11 mouse cellular contexts compared by ENCODE assay signal in the genomic region with DNA sequence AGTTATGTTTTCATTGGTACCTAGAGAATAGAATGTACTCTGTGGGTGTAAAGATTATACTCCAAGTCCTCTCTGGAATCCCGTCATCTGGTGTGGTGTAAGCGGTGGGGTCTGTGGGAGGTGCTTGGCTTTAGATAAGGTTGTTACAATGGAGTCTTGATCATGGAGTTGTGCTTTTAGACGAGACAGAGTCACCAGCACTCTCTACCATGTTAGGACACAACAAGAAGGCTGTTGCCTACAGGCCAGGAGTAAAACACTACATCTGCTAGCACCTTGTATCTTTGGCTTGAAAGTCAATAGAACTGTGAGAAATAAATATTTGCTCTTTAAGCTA. TPM values are rescaled to one million over a fixed set of nuclear protein-coding genes. Genes with fewer than 3 reads are reported as not detected.
DNase-seq lines count a peak whose midpoint lies in the region; ATAC-seq and TF ChIP-seq lines count a peak whose summit lies in the region.
"Had no signal": no experiment of that assay in that cellular context is flagged by ENCODE, and none has a peak within 500 bp of the region (broad histone marks: within the 10 kb centered on the region; RNA-seq: fewer than 3 reads in every experiment).

No protein-coding gene starts in this region.

- H3K27me3 ChIP-seq in heart, embryonic 15.5 days = no peaks in the 10 kb centered on the region
- H3K27me3 ChIP-seq in lung, postnatal 0 days (replicated peaks; ENCODE audit: insufficient read depth, low read length) = no peaks in the 10 kb centered on the region
- no peaks in the 10 kb centered on the region for H3K27me3 ChIP-seq in intestine, embryonic 16.5 days (replicated peaks; ENCODE audit: control insufficient read depth, insufficient read depth, low read length)
- no peaks in the 10 kb centered on the region for H3K27me3 ChIP-seq in neural tube, embryonic 14.5 days (ENCODE audit: control insufficient read depth, insufficient read depth, low read length)

- H3K27ac ChIP-seq in heart, embryonic 15.5 days = peak overlapping the region; percentile 85
- H3K27ac ChIP-seq in lung, postnatal 0 days (ENCODE audit: low read length) = peak overlapping the region; percentile 81
- peak overlapping the region; percentile 91 for H3K27ac ChIP-seq in intestine, embryonic 16.5 days (ENCODE audit: low read length)
- peak overlapping the region; percentile 2; the same call in 1 of the 2 replicates for H3K27ac ChIP-seq in neural tube, embryonic 14.5 days (ENCODE audit: low read depth, low read length)

- H3K9ac ChIP-seq in heart, embryonic 15.5 days = no peak overlapping the region
- H3K9ac ChIP-seq in lung, postnatal 0 days (replicated peaks; ENCODE audit: low read depth) = no peak overlapping the region
- H3K9ac ChIP-seq in intestine, embryonic 16.5 days (ENCODE audit: low read depth, low read length) = no peak overlapping the region
- H3K9ac ChIP-seq in neural tube, embryonic 14.5 days (replicated peaks; ENCODE audit: low read depth, low read length) = no peak overlapping the region

- H3K4me3 ChIP-seq in heart, embryonic 15.5 days = no peak overlapping the region
- no peak overlapping the region for H3K4me3 ChIP-seq in lung, postnatal 0 days (ENCODE audit: low read depth, low read length)
- H3K4me3 ChIP-seq in lung, adult 2 months (replicated peaks; ENCODE audit: extremely low read depth, low read depth, low read length) = no peak overlapping the region
- H3K4me3 ChIP-seq in intestine, embryonic 16.5 days (ENCODE audit: low read length) = no peak overlapping the region
- H3K4me3 ChIP-seq in neural tube, embryonic 14.5 days (ENCODE audit: low read depth, low read length) = no peak overlapping the region

- no peak for TF ChIP-seq POLR2A in lung, adult 2 months (IDR thresholded peaks at IDR 0.05; ENCODE audit: borderline replicate concordance, extremely low read depth, low read depth, low read length)

- no peaks in the 10 kb centered on the region for H3K9me3 ChIP-seq in heart, embryonic 15.5 days (replicated peaks)
- H3K9me3 ChIP-seq in lung, postnatal 0 days (ENCODE audit: low read length) = no peaks in the 10 kb centered on the region
- H3K9me3 ChIP-seq in intestine, embryonic 16.5 days (ENCODE audit: control insufficient read depth, low read length) = no peaks in the 10 kb centered on the region
- H3K9me3 ChIP-seq in neural tube, embryonic 14.5 days (ENCODE audit: control insufficient read depth, low read length) = no peaks in the 10 kb centered on the region

- WGBS in heart, embryonic 15.5 days = 8% methylated on average over 3 of the region's 3 CpGs
- 16% methylated on average over 3 of the region's 3 CpGs for WGBS in lung, postnatal 0 days
- WGBS in lung, adult 2 months = 22% methylated on average over 3 of the region's 3 CpGs
- WGBS in intestine, embryonic 16.5 days = 42% methylated on average over 3 of the region's 3 CpGs
- 62% methylated on average over 3 of the region's 3 CpGs for WGBS in neural tube, embryonic 14.5 days

- no peaks in the 10 kb centered on the region for H3K36me3 ChIP-seq in heart, embryonic 15.5 days
- no peaks in the 10 kb centered on the region for H3K36me3 ChIP-seq in lung, postnatal 0 days (ENCODE audit: insufficient read depth, low read length)
- no peaks in the 10 kb centered on the region for H3K36me3 ChIP-seq in intestine, embryonic 16.5 days (ENCODE audit: control insufficient read depth, insufficient read depth, low read length)
- no peaks in the 10 kb centered on the region for H3K36me3 ChIP-seq in neural tube, embryonic 14.5 days (ENCODE audit: control insufficient read depth, insufficient read depth, low read length)

- intact Hi-C loops in heart, postnatal 14 days (cut with DNase I) = loop anchor here (5.0 kb wide), 1 partner anchor 34 kb away; no protein-coding TSS in a partner anchor

- no peak for TF ChIP-seq CTCF in lung, postnatal 0 days (IDR thresholded peaks at IDR 0.05)
- TF ChIP-seq CTCF in lung, adult 2 months (IDR thresholded peaks at IDR 0.05; ENCODE audit: insufficient read depth, low read length) = no peak

- no peak for DNase-seq in heart, postnatal 14 days
- peak; percentile 63 for DNase-seq in lung, postnatal 0 days (ENCODE audit: low spot score)
- no peak for DNase-seq in lung, adult 2 months
- DNase-seq in gastrocnemius, postnatal 25 days = no peak
- no peak for DNase-seq in ovary, postnatal 36 days (ENCODE audit: low spot score)
- DNase-seq: layer of hippocampus, postnatal 36 days; midbrain, embryonic 14.5 days had no signal

- peaks cover 71% of the 10 kb centered on the region for H3K4me1 ChIP-seq in heart, embryonic 15.5 days (replicated peaks)
- H3K4me1 ChIP-seq in lung, postnatal 0 days (ENCODE audit: insufficient read depth, low read depth, low read length) = peaks cover 30% of the 10 kb centered on the region; the same call in 1 of the 2 replicates
- peaks cover 50% of the 10 kb centered on the region for H3K4me1 ChIP-seq in lung, adult 2 months (ENCODE audit: control insufficient read depth, insufficient read depth, low read length)
- peaks cover 37% of the 10 kb centered on the region for H3K4me1 ChIP-seq in intestine, embryonic 16.5 days (ENCODE audit: control insufficient read depth, insufficient read depth, low read length)
- peaks cover 28% of the 10 kb centered on the region; the same call in 1 of the 2 replicates for H3K4me1 ChIP-seq in neural tube, embryonic 14.5 days (ENCODE audit: control insufficient read depth, insufficient read depth, low read length)

- TF ChIP-seq EP300 in lung, postnatal 0 days (IDR thresholded peaks at IDR 0.05) = no peak

- ATAC-seq in heart, embryonic 15.5 days (replicated peaks; ENCODE audit: insufficient number of reproducible peaks, insufficient read depth, low FRiP score, low read depth) = no peak; the same call in 1 of the 2 replicates
- no peak for ATAC-seq in lung, postnatal 0 days
- ATAC-seq in intestine, embryonic 16.5 days = no peak
- ATAC-seq in neural tube, embryonic 14.5 days (ENCODE audit: low read depth) = no peak

- peak overlapping the region; percentile 58 for H3K4me2 ChIP-seq in heart, embryonic 15.5 days
- no peak overlapping the region for H3K4me2 ChIP-seq in lung, postnatal 0 days (replicated peaks; ENCODE audit: low read depth, low read length)
- no peak overlapping the region for H3K4me2 ChIP-seq in intestine, embryonic 16.5 days (ENCODE audit: low read depth, low read length)
- H3K4me2 ChIP-seq in neural tube, embryonic 14.5 days (ENCODE audit: low read depth, low read length) = no peak overlapping the region

RNA-seq across cellular contexts. Expression of gene Ldhd, which starts 33.7 kb away (rescaled TPM):
- polyA plus RNA-seq in heart, embryonic 15.5 days (2015; fragmentation: Nextera tagmentation; extraction: Ambion mirVana) = 0.79 and 1.0 TPM in 2 replicates
- total RNA-seq in heart, postnatal 14 days (2021) = 10 to 100 TPM; 11.7 to 12.4 TPM
- polyA plus RNA-seq in lung, postnatal 0 days (2015; fragmentation: Nextera tagmentation; extraction: Ambion mirVana) = 1.6 and 1.7 TPM in 2 replicates
- polyA plus RNA-seq in lung, adult 2 months (2012; rRNA removed) = 8.8 and 9.4 TPM in 2 replicates
- polyA plus RNA-seq in intestine, embryonic 16.5 days (2015; fragmentation: Nextera tagmentation; extraction: Ambion mirVana) = 2.7 and 3.5 TPM in 2 replicates
- polyA plus RNA-seq in neural tube, embryonic 14.5 days (2014; fragmentation: Nextera tagmentation; extraction: Ambion mirVana) = 0.66 and 0.96 TPM in 2 replicates
- total RNA-seq in gastrocnemius, postnatal 25 days (2021) = 10 to 100 TPM; 31.7 to 33.6 TPM
- polyA plus RNA-seq: embryonic facial prominence, embryonic 11.5 days had no signal

RNA-seq across cellular contexts. Expression of gene Zfp1, which starts 46.7 kb away (rescaled TPM):
- polyA plus RNA-seq in heart, embryonic 15.5 days (2015; fragmentation: Nextera tagmentation; extraction: Ambion mirVana) = 11.7 and 15.0 TPM in 2 replicates
- 1 to 10 TPM; 6.9 to 8.2 TPM for total RNA-seq in heart, postnatal 14 days (2021)
- 11.1 and 11.5 TPM in 2 replicates for polyA plus RNA-seq in lung, postnatal 0 days (2015; fragmentation: Nextera tagmentation; extraction: Ambion mirVana)
- polyA plus RNA-seq in lung, adult 2 months (2012; rRNA removed) = 3.6 and 4.8 TPM in 2 replicates
- polyA plus RNA-seq in intestine, embryonic 16.5 days (2015; fragmentation: Nextera tagmentation; extraction: Ambion mirVana) = 12.6 and 16.0 TPM in 2 replicates
- 31.2 and 31.8 TPM in 2 replicates for polyA plus RNA-seq in neural tube, embryonic 14.5 days (2014; fragmentation: Nextera tagmentation; extraction: Ambion mirVana)
- 1 to 10 TPM; 5.3 to 6.8 TPM for total RNA-seq in gastrocnemius, postnatal 25 days (2021)

Comparison
In these comparisons a context has a peak if more than half of its experiments do, and no peak if none do; other contexts are left out.
1. H3K27ac ChIP-seq: peak in every context shown above with its lines; median percentile 91 in intestine, embryonic 16.5 days; 85 in heart, embryonic 15.5 days; 81 in lung, postnatal 0 days; 2 in neural tube, embryonic 14.5 days.